Mouse (Mus musculus) layer of hippocampus, adult 6 months (tissue): ENCODE data around the gene Ints2. TPM values are rescaled to one million over a fixed set of nuclear protein-coding genes. Genes with fewer than 3 reads are reported as not detected.

Experiments
- long read RNA-seq, 2 experiments: library from polyadenylated mRNA; unstranded; transcript quantifications; one replicate each; pipeline ENCODE4 v2.0.0; 2019 to 2020
- polyA plus RNA-seq: library from polyadenylated mRNA; unstranded; fragments of <200 nt; fragmentation: Nextera tagmentation; gene quantifications from 2 replicates; pipeline ENCODE4 v1.2.3, GENCODE M21; 2021

Gene Ints2
- 2.0 and 4.7 TPM in 2 replicates for polyA plus RNA-seq
- long read RNA-seq, experiment 1, partial matches to known transcripts: 2 of 5 reads
- long read RNA-seq, experiment 1, other reads (novel, unspliced or antisense): 3 of 5 reads
- long read RNA-seq, experiment 2, full-length matches to known transcripts: 31 of 46 reads
- long read RNA-seq, experiment 2, partial matches to known transcripts: 8 of 46 reads
- long read RNA-seq, experiment 2, other reads (novel, unspliced or antisense): 7 of 46 reads

DNA sequence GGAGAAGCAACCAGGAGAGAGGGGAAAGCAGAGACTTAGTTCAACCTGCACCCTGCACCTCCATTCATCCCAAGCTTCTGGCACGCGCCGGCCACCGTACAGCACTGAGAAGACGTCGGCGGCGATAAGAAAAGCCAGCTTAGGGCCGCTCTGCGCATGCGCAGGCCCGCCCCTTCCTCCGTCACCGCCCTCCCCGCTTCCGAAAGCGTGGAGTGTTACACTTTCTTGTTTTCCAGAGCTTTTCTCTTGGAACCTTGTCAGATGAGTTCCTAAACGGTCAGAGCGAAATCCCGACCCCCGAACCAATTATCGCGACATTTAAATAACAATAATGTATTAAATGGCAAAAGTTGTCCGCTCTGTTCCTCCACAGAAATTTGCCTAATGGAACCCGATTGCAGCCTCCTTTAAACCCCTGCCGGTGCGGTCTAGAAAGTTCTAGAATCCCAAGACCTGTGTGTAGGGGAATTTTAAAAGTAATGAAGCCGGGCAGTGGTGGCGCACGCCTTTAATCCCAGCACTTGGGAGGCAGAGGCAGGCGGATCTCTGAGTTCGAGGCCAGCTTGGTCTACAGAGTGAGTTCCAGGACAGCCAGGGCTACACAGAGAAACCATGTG lies at the start of gene Ints2:
TSS of gene Ints2 (minus strand) at position 116 of the 617 bp plus-strand sequence.

DNA sequence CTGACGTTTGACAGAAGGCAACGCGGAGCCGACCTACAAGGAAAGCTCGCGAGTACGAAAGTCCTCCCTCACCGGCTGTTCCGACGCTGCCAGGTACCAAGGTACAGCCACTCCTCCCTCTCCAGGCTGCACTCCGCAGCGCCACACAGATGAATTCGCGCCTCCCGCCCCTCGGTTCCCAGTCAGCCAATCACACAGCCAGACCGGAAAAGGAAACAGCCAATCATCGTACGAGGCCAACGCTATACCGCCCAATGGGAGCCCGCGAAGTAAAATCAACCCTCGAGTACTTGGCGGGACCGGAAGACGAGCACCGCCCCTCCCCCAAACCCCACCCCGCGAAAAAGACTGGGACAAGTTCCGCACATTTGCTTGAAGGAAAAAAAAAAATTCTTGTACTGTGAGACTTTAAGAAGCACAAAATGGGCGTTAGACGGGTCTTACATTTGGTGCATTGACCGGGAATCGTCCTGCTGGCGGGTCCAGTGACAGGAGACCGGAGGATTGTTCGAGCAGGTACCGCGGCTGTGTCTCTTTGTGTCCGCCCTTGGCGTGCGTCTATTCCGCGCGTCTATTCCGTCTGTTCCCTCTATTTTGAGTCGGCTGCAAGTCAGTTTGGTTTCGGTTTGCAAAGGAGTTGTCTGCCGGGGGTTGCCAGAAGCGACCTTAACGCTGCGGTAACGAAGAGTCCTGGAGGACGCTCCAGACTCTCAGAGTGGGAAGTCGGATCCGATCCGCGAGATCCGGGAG lies 56.2 kb downstream of the Ints2 start, which contains the start of gene Brip1:
TSS of gene Brip1 (minus strand) at position 157 of the 750 bp plus-strand sequence.

Other genes starting within 250 kb of the Ints2 start
- 0.03 TPM in 2 replicates for gene Brip1, start 56.4 kb downstream of the Ints2 start, polyA plus RNA-seq
- gene Med13, start 100.0 kb upstream of the Ints2 start, polyA plus RNA-seq: 3.0 and 3.2 TPM in 2 replicates
- 13.1 and 16.4 TPM in 2 replicates for gene Rnft1, start 227.1 kb upstream of the Ints2 start, polyA plus RNA-seq